Mouse (Mus musculus): ENCODE results near the gene Zfp592. TPM values are rescaled to one million over a fixed set of nuclear protein-coding genes. Genes with fewer than 3 reads are reported as not detected.
A peak's percentile ranks its signal among the peaks of the same experiment; 100 is the strongest.
"Not testable (repeated sequence)": the region's sequence is repeated elsewhere in the genome, so short reads cannot be mapped to it uniquely, and the experiment has no call there.

The Zfp592 gene
- polyA plus RNA-seq, 1 experiment, result 23.6 TPM

DNA sequence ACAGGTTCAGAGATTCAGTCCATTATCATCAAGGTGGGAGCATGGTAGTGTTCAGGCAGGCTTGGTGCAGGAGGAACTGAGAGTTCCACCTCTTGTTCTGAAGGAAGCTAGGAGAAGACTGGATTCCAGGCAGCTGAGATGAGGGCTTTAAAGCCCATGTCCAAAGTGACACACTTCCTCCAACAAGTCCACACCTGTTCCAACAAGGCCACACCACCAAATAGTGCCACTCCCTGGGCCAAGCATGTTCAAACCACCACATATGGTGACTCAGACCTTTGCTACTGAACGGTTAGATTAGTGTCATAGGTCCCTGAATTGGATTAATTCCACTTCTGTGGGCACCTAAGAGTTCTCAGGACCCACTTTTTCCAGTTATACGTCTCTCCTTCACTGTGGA is 22.1 kb upstream of the Zfp592 start:
- TF ChIP-seq POLR2A (IDR thresholded peaks at IDR 0.05; ENCODE audit: borderline replicate concordance, low read depth, low read length) (no peak), CTCF (IDR thresholded peaks at IDR 0.05; ENCODE audit: low read depth, low read length) (no peak)
- Histone ChIP-seq H3K27ac (ENCODE audit: insufficient read depth, low read depth, low read length) (no peak overlapping the region), H3K4me1 (ENCODE audit: control insufficient read depth, insufficient read depth, low read length) (no peaks in the 10 kb centered on the region; the same call in 1 of the 2 replicates), H3K4me3 (ENCODE audit: insufficient read depth, low read length) (no peak overlapping the region)

GRCm38 (mm10) chr7:80972082-80972481 is 21.4 kb upstream of the Zfp592 start:
- H3K27ac ChIP-seq (ENCODE audit: insufficient read depth, low read depth, low read length), result no peak overlapping the region
- H3K4me1 ChIP-seq (ENCODE audit: control insufficient read depth, insufficient read depth, low read length), result no peaks in the 10 kb centered on the region
- TF ChIP-seq CTCF (IDR thresholded peaks at IDR 0.05; ENCODE audit: low read depth, low read length), result no peak
- TF ChIP-seq POLR2A (IDR thresholded peaks at IDR 0.05; ENCODE audit: borderline replicate concordance, low read depth, low read length), result no peak
- H3K4me3 ChIP-seq (ENCODE audit: insufficient read depth, low read length), result no peak overlapping the region

DNA sequence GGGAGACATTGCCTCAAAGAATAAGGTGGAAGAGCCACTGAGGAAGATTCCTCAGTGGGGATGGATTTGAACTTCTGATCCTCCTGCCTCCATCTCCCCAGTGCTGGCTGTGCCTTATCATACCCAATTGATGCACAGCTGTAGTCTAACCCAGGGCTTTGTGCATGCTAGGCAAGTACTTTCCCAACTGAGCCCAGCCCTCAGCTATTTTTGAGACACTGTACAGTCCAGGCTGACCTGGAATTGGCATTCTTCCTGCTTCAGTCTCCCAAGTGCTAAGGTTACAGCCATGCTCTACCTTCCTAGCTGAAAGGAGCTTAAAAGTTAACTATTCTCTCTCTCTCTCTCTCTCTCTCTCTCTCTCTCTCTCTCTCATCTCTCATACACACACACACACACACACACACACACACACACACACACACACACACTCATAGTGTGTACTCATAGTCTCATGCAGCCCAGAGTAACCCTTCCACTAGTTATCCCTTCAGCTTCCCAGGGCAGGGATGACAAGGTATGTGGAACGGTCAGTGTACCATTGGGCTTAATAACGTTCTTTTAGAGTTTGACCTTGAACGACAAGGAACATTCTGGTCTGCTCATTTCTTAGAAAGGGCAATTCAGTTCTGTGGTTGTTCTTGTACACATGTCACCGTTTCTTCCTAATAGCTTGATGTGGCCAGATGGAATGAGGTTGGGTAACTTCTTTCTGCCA is 20.4 kb upstream of the Zfp592 start:
- H3K4me3 ChIP-seq (ENCODE audit: insufficient read depth, low read length); H3K27ac ChIP-seq (ENCODE audit: insufficient read depth, low read depth, low read length); H3K4me1 ChIP-seq (ENCODE audit: control insufficient read depth, insufficient read depth, low read length): not testable (repeated sequence)

- H3K4me1 ChIP-seq (ENCODE audit: control insufficient read depth, insufficient read depth, low read length), result not testable (repeated sequence)
These were observed 19.9 kb upstream of the Zfp592 start for GRCm38 (mm10) chr7:80973638-80974015.

GRCm38 (mm10) chr7:80980566-80980965 is 12.9 kb upstream of the Zfp592 start:
- Histone ChIP-seq H3K27ac (ENCODE audit: insufficient read depth, low read depth, low read length) (no peak overlapping the region), H3K4me3 (ENCODE audit: insufficient read depth, low read length) (no peak overlapping the region), H3K4me1 (ENCODE audit: control insufficient read depth, insufficient read depth, low read length) (no peaks in the 10 kb centered on the region; the same call in 1 of the 2 replicates)
- TF ChIP-seq CTCF (IDR thresholded peaks at IDR 0.05; ENCODE audit: low read depth, low read length) (no peak), POLR2A (IDR thresholded peaks at IDR 0.05; ENCODE audit: borderline replicate concordance, low read depth, low read length) (no peak)

More at GRCm38 (mm10) chr7:80973638-80974015, 19.9 kb upstream of the Zfp592 start:
- not testable (repeated sequence) for H3K27ac ChIP-seq (ENCODE audit: insufficient read depth, low read depth, low read length); H3K4me3 ChIP-seq (ENCODE audit: insufficient read depth, low read length)

- H3K27ac ChIP-seq (ENCODE audit: insufficient read depth, low read depth, low read length), result no peak overlapping the region
- H3K4me3 ChIP-seq (ENCODE audit: insufficient read depth, low read length), result no peak overlapping the region
- TF ChIP-seq CTCF (IDR thresholded peaks at IDR 0.05; ENCODE audit: low read depth, low read length) (no peak), POLR2A (IDR thresholded peaks at IDR 0.05; ENCODE audit: borderline replicate concordance, low read depth, low read length) (no peak)
- H3K4me1 ChIP-seq (ENCODE audit: control insufficient read depth, insufficient read depth, low read length), result no peaks in the 10 kb centered on the region
These were observed 6.9 kb upstream of the Zfp592 start for GRCm38 (mm10) chr7:80986458-80987187.

GRCm38 (mm10) chr7:80987805-80988625 is 5.5 kb upstream of the Zfp592 start:
- H3K4me3 ChIP-seq (ENCODE audit: insufficient read depth, low read length), result no peak overlapping the region
- H3K4me1 ChIP-seq (ENCODE audit: control insufficient read depth, insufficient read depth, low read length), result peaks cover 6% of the 10 kb centered on the region
- TF ChIP-seq CTCF (IDR thresholded peaks at IDR 0.05; ENCODE audit: low read depth, low read length), result no peak
- TF ChIP-seq POLR2A (IDR thresholded peaks at IDR 0.05; ENCODE audit: borderline replicate concordance, low read depth, low read length), result no peak
- H3K27ac ChIP-seq (ENCODE audit: insufficient read depth, low read depth, low read length), result no peak overlapping the region

- Histone ChIP-seq H3K27ac (ENCODE audit: insufficient read depth, low read depth, low read length) (no peak overlapping the region), H3K4me1 (ENCODE audit: control insufficient read depth, insufficient read depth, low read length) (peaks cover 7% of the 10 kb centered on the region), H3K4me3 (ENCODE audit: insufficient read depth, low read length) (no peak overlapping the region)
- TF ChIP-seq POLR2A (IDR thresholded peaks at IDR 0.05; ENCODE audit: borderline replicate concordance, low read depth, low read length) (no peak), CTCF (IDR thresholded peaks at IDR 0.05; ENCODE audit: low read depth, low read length) (no peak)
These were observed 3.2 kb upstream of the Zfp592 start for GRCm38 (mm10) chr7:80990276-80990675.

GRCm38 (mm10) chr7:80991589-80991988 is 1.9 kb upstream of the Zfp592 start:
- TF ChIP-seq POLR2A (IDR thresholded peaks at IDR 0.05; ENCODE audit: borderline replicate concordance, low read depth, low read length) (no peak), CTCF (IDR thresholded peaks at IDR 0.05; ENCODE audit: low read depth, low read length) (no peak)
- H3K27ac ChIP-seq (ENCODE audit: insufficient read depth, low read depth, low read length), result no peak overlapping the region
- peaks cover 15% of the 10 kb centered on the region for H3K4me1 ChIP-seq (ENCODE audit: control insufficient read depth, insufficient read depth, low read length)
- H3K4me3 ChIP-seq (ENCODE audit: insufficient read depth, low read length), result no peak overlapping the region

GRCm38 (mm10) chr7:80992063-80992462 is 1.4 kb upstream of the Zfp592 start:
- no peak for TF ChIP-seq CTCF (IDR thresholded peaks at IDR 0.05; ENCODE audit: low read depth, low read length)
- no peak for TF ChIP-seq POLR2A (IDR thresholded peaks at IDR 0.05; ENCODE audit: borderline replicate concordance, low read depth, low read length)
- Histone ChIP-seq H3K4me1 (ENCODE audit: control insufficient read depth, insufficient read depth, low read length) (peaks cover 20% of the 10 kb centered on the region), H3K4me3 (ENCODE audit: insufficient read depth, low read length) (peak overlapping the region; percentile 73; the same call in 1 of the 2 replicates), H3K27ac (ENCODE audit: insufficient read depth, low read depth, low read length) (no peak overlapping the region)
